Mouse (Mus musculus): ENCODE measurements around the gene Fcor. TPM values are rescaled to one million over a fixed set of nuclear protein-coding genes. Genes with fewer than 3 reads are reported as not detected.

The Fcor gene
- total and polyA plus RNA-seq, 2 experiments from 2014 or later = 21.2 to 27.0 TPM

- Histone ChIP-seq H3K4me3 (ENCODE audit: low read length) (no peak overlapping the region), H3K27ac (no peak overlapping the region), H3K9ac (replicated peaks; ENCODE audit: low read length) (no peak overlapping the region), H3K36me3 (ENCODE audit: insufficient read depth, low read length) (peaks cover 7% of the 10 kb centered on the region; the same call in 1 of the 2 replicates), H3K9me3 (ENCODE audit: low read length) (no peaks in the 10 kb centered on the region), H3K4me2 (ENCODE audit: low read depth, low read length) (no peak overlapping the region), H3K4me1 (ENCODE audit: insufficient read depth, low read length) (no peaks in the 10 kb centered on the region), H3K27me3 (ENCODE audit: insufficient read depth, low read length) (no peaks in the 10 kb centered on the region)
- TF ChIP-seq CTCF (IDR thresholded peaks at IDR 0.05; ENCODE audit: low read depth) = no peak
- DNase-seq (ENCODE audit: low spot score) (no peak), ATAC-seq (no peak)
Observed at GRCm38 (mm10) chr8:3684530-3684929, 12.4 kb upstream of the Fcor start.

- Histone ChIP-seq H3K9ac (replicated peaks; ENCODE audit: low read length) (no peak overlapping the region), H3K4me1 (ENCODE audit: insufficient read depth, low read length) (no peaks in the 10 kb centered on the region), H3K9me3 (ENCODE audit: low read length) (no peaks in the 10 kb centered on the region), H3K27ac (no peak overlapping the region), H3K36me3 (ENCODE audit: insufficient read depth, low read length) (peaks cover 13% of the 10 kb centered on the region; the same call in 1 of the 2 replicates), H3K4me2 (ENCODE audit: low read depth, low read length) (no peak overlapping the region), H3K4me3 (ENCODE audit: low read length) (no peak overlapping the region), H3K27me3 (ENCODE audit: insufficient read depth, low read length) (no peaks in the 10 kb centered on the region)
- DNase-seq (ENCODE audit: low spot score) = peak; percentile 63
- TF ChIP-seq CTCF (IDR thresholded peaks at IDR 0.05; ENCODE audit: low read depth) = no peak
- 0 out of 2 replicates have a peak, but pooled peaks have one; percentile 16 for ATAC-seq
- 51% methylated on average over 6 of the region's 6 CpGs for WGBS
Observed at GRCm38 (mm10) chr8:3683408-3684176, 11.4 kb upstream of the Fcor start.

- H3K4me3 ChIP-seq (ENCODE audit: low read length) = no peak overlapping the region
- peaks cover 13% of the 10 kb centered on the region; the same call in 1 of the 2 replicates for H3K36me3 ChIP-seq (ENCODE audit: insufficient read depth, low read length)
- peaks cover 7% of the 10 kb centered on the region; the same call in 1 of the 2 replicates for H3K4me1 ChIP-seq (ENCODE audit: insufficient read depth, low read length)
- H3K4me2 ChIP-seq (ENCODE audit: low read depth, low read length) = no peak overlapping the region
- 73% methylated on average over 5 of the region's 5 CpGs for WGBS
- H3K9me3 ChIP-seq (ENCODE audit: low read length) = no peaks in the 10 kb centered on the region
- no peak overlapping the region for H3K9ac ChIP-seq (replicated peaks; ENCODE audit: low read length)
- no peak for TF ChIP-seq CTCF (IDR thresholded peaks at IDR 0.05; ENCODE audit: low read depth)
- DNase-seq (ENCODE audit: low spot score) (peak; percentile 58), ATAC-seq (peak; percentile 61)
- no peaks in the 10 kb centered on the region for H3K27me3 ChIP-seq (ENCODE audit: insufficient read depth, low read length)
- no peak overlapping the region for H3K27ac ChIP-seq
Observed at GRCm38 (mm10) chr8:3682435-3682834, 10.3 kb upstream of the Fcor start.

- DNase-seq (ENCODE audit: low spot score) (no peak), ATAC-seq (no peak)
- H3K27ac ChIP-seq = no peak overlapping the region
- H3K9ac ChIP-seq (replicated peaks; ENCODE audit: low read length) = no peak overlapping the region
- H3K4me2 ChIP-seq (ENCODE audit: low read depth, low read length) = no peak overlapping the region
- no peaks in the 10 kb centered on the region for H3K9me3 ChIP-seq (ENCODE audit: low read length)
- H3K4me3 ChIP-seq (ENCODE audit: low read length) = no peak overlapping the region
- TF ChIP-seq CTCF (IDR thresholded peaks at IDR 0.05; ENCODE audit: low read depth) = no peak
- peaks cover 10% of the 10 kb centered on the region; the same call in 1 of the 2 replicates for H3K4me1 ChIP-seq (ENCODE audit: insufficient read depth, low read length)
- H3K27me3 ChIP-seq (ENCODE audit: insufficient read depth, low read length) = no peaks in the 10 kb centered on the region
- WGBS = 82% methylated on average over 5 of the region's 5 CpGs
- H3K36me3 ChIP-seq (ENCODE audit: insufficient read depth, low read length) = peaks cover 13% of the 10 kb centered on the region; the same call in 1 of the 2 replicates
Observed at GRCm38 (mm10) chr8:3679656-3680055, 7.5 kb upstream of the Fcor start.

GRCm38 (mm10) chr8:3679236-3679635, 7.1 kb upstream of the Fcor start:
- TF ChIP-seq CTCF (IDR thresholded peaks at IDR 0.05; ENCODE audit: low read depth) = no peak
- Histone ChIP-seq H3K27ac (no peak overlapping the region), H3K4me2 (ENCODE audit: low read depth, low read length) (no peak overlapping the region), H3K4me1 (ENCODE audit: insufficient read depth, low read length) (peaks cover 10% of the 10 kb centered on the region; the same call in 1 of the 2 replicates), H3K9ac (replicated peaks; ENCODE audit: low read length) (no peak overlapping the region), H3K27me3 (ENCODE audit: insufficient read depth, low read length) (no peaks in the 10 kb centered on the region), H3K36me3 (ENCODE audit: insufficient read depth, low read length) (peaks cover 13% of the 10 kb centered on the region; the same call in 1 of the 2 replicates), H3K4me3 (ENCODE audit: low read length) (no peak overlapping the region), H3K9me3 (ENCODE audit: low read length) (no peaks in the 10 kb centered on the region)
- ATAC-seq (no peak), DNase-seq (ENCODE audit: low spot score) (no peak)
- WGBS = 94% methylated on average over 23 of the region's 23 CpGs

- ATAC-seq (no peak), DNase-seq (ENCODE audit: low spot score) (no peak)
- H3K36me3 ChIP-seq (ENCODE audit: insufficient read depth, low read length) = peaks cover 13% of the 10 kb centered on the region; the same call in 1 of the 2 replicates
- no peaks in the 10 kb centered on the region for H3K9me3 ChIP-seq (ENCODE audit: low read length)
- H3K4me2 ChIP-seq (ENCODE audit: low read depth, low read length) = no peak overlapping the region
- H3K4me3 ChIP-seq (ENCODE audit: low read length) = no peak overlapping the region
- H3K27ac ChIP-seq = no peak overlapping the region
- no peaks in the 10 kb centered on the region for H3K27me3 ChIP-seq (ENCODE audit: insufficient read depth, low read length)
- no peak overlapping the region for H3K9ac ChIP-seq (replicated peaks; ENCODE audit: low read length)
- WGBS = 96% methylated on average over 23 of the region's 23 CpGs
- H3K4me1 ChIP-seq (ENCODE audit: insufficient read depth, low read length) = peaks cover 10% of the 10 kb centered on the region; the same call in 1 of the 2 replicates
- no peak for TF ChIP-seq CTCF (IDR thresholded peaks at IDR 0.05; ENCODE audit: low read depth)
Observed at GRCm38 (mm10) chr8:3678831-3679230, 6.7 kb upstream of the Fcor start.

All from hindbrain, postnatal 0 days (tissue).